Mouse (Mus musculus): ENCODE results near the gene Lhfpl1. TPM values are rescaled to one million over a fixed set of nuclear protein-coding genes. Genes with fewer than 3 reads are reported as not detected.

Gene Lhfpl1
- 0.37 and 0.40 TPM in 2 replicates for polyA plus RNA-seq (2012; rRNA removed)

GRCm38 (mm10) chrX:145348377-145349203 is at the start of gene Lhfpl1:
TSS of gene Lhfpl1 (minus strand) at chrX:145349089.

Other genes with a start within 250 kb of the Lhfpl1 start
- 22.3 and 24.3 TPM in 2 replicates for gene Amot, start 156.1 kb upstream of the Lhfpl1 start, polyA plus RNA-seq (2012; rRNA removed)